Mouse (Mus musculus) megakaryocyte-erythroid progenitor cell, adult 5-6 weeks (primary cell): ENCODE measurements around the gene Gbp7. TPM values are rescaled to one million over a fixed set of nuclear protein-coding genes. Genes with fewer than 3 reads are reported as not detected.
"Not testable (repeated sequence)": the region's sequence is repeated elsewhere in the genome, so short reads cannot be mapped to it uniquely, and the experiment has no call there.

Source experiments
- ATAC-seq: replicated peaks from 2 replicates; pipeline ENCODE4 v1.8.0; 2016; ENCODE audit warnings: mild to moderate bottlenecking, inconsistent platforms; ENCODE audit not compliant: severe bottlenecking, poor library complexity, low FRiP score, low TSS enrichment
- total RNA-seq, 2 experiments: library from RNA; stranded (forward) in 1 of 2; stranded (reverse) in 1 of 2; fragments of 200-1000, 215-1000 nt in 1 of 2; fragments of >200 nt in 1 of 2; fragmentation: Nextera tagmentation in 1 of 2; gene quantifications; 2 replicates each; pipeline ENCODE4 v1.2.3; 2014 to 2017

The Gbp7 gene
- total RNA-seq, 2 experiments from 2014 or later = 16.7 to 30.8 TPM

GRCm38 (mm10) chr3:142559632-142560228 is 29.6 kb downstream of the Gbp7 start, which contains the start of gene Gbp3:
TSS of gene Gbp3 (plus strand) at chr3:142560026.
- ATAC-seq = no peak

- peak; percentile 98 for ATAC-seq
Observed at GRCm38 (mm10) chr3:142560296-142560948, 30.3 kb downstream of the Gbp7 start.

DNA sequence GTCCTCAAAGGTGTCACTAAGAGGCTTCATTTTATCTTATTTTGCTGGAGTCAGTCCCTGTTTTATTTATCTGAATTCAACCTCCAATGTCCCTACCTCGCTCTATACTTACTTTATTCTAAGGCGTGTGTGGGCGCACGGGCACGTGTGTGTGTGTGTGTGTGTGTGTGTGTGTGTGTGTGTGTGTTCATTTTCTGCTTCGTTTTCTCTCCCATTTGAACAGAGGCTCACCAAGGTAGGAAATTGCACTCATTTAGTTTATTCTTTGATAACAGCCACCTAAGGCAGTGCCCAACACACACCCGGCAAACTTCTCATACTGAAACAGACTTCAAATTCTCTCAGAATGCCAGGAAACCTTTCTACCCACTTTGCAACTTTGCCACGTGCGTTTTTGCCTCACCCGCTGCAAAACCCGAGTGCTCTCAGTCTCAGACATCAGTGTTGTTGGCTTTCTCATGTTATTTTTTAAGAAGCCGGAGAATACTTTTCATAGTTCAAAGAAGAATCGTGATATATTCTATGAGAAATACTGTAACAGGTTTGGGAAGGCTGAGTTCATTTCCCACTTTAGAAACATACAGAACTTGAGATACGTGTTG is 31.0 kb downstream of the Gbp7 start:
- no peak; the same call in 1 of the 2 replicates for ATAC-seq

GRCm38 (mm10) chr3:142561666-142562065 is 31.5 kb downstream of the Gbp7 start:
- no peak for ATAC-seq

DNA sequence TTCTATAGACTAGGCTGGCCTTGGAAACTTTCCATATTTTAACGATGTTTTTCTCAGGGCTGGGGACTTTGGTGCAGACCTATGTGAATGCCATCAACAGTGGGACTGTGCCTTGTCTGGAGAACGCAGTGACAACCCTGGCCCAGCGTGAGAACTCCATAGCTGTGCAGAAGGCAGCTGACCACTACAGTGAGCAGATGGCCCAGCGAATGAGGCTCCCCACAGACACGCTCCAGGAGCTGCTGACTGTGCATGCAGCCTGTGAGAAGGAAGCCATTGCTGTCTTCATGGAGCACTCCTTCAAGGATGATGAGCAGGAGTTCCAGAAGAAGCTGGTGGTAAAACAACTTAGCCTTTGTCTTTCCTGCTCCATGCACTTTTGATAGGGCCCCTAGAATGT is 37.3 kb downstream of the Gbp7 start:
- ATAC-seq = not testable (repeated sequence)

- no peak for ATAC-seq
Observed at GRCm38 (mm10) chr3:142570738-142571137, 40.6 kb downstream of the Gbp7 start.

GRCm38 (mm10) chr3:142577108-142577507 is 47.0 kb downstream of the Gbp7 start:
- no peak for ATAC-seq

DNA sequence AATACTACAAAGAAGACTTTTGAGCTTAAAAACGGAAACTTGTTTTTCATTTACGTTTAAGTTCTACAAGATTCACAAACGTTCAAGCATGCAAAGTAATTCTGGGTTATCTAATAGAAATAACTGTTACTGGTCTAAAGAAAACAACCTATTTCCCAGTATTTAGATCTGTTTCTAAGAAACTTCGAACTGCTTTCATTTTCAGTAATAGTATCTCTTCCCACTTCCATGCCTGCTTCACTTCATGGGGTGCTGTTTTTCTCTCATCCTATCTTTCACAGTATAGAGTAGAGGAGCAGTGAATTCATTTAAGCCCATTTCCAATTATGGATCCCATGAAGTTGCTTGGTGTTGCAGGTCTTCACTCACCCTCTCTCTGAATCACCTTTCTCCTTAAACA is 48.2 kb downstream of the Gbp7 start:
- no peak for ATAC-seq

DNA sequence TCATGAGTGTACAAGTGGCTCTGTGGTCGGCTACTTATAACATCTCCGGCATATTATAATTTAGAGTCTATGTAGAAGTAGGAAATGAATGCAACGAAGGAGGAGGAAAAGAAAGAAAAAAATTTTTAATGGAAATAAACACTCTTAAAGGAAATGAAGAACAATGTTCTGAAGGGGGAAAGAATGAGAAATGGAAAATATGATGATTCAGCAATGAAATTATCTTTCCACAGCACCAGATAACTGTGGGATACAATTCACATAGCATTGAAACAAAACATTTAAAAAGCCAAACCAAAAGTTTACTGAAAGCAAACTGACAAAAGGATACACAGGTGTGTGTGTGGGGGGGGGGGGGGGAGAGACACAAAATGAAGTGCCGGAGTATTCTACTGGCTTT is 52.9 kb downstream of the Gbp7 start:
- no peak for ATAC-seq

DNA sequence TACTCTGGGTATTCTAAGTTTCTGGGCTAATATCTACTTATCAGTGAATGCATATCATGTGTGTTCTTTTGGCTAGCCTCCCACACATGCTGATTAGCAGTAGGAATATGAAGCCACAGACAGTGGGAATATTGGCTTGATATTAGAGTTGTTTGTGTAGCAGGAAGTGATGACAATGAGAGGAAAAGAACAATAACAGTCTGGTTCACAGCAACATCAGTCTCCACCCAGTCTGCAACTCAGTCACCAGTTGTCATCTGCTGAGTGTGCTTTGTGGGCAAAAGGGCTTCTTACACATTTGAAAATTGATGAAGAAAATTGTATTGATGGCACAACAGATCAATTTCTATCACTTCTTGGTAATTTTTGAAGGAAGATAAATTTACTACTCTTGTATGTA is 57.2 kb downstream of the Gbp7 start:
- no peak for ATAC-seq

DNA sequence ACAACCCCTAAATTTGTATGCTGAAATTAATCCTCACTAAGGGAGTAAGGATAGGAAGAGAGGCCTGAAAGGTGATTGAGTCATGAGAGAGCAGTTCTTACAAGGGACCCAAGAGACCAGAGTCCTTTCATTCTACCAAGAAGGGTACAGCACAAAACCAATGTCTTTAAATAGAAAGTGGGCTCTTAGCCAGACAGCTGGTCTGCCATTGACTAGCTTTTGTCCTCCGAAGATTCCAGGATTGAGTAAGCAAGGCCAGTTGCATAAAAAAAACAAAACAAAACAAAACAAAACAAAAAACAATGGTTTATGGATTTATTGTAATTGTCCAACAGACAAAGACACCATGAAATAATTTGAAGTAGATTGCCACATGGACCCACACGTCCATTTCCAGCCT is 58.7 kb downstream of the Gbp7 start:
- ATAC-seq = no peak

GRCm38 (mm10) chr3:142590431-142591067 is 60.4 kb downstream of the Gbp7 start:
- no peak for ATAC-seq

GRCm38 (mm10) chr3:142594547-142594946 is 64.4 kb downstream of the Gbp7 start, which contains the start of gene Gbp2b:
TSS of gene Gbp2b (plus strand) at chr3:142594847.
- no peak for ATAC-seq

GRCm38 (mm10) chr3:142597923-142598322 is 67.8 kb downstream of the Gbp7 start:
- ATAC-seq = no peak

Other genes starting within 250 kb of the Gbp7 start
- gene Pdlim5, start 134.6 kb upstream of the Gbp7 start, total RNA-seq (2014; fragmentation: Nextera tagmentation) = 20.0 and 24.0 TPM in 2 replicates
- gene Pdlim5, start 134.6 kb upstream of the Gbp7 start, total RNA-seq (2017) = 13.2 and 17.9 TPM in 2 replicates
- 5.1 TPM in 1 of 2 replicates, not detected in the other for gene Gbp5, start 36.4 kb upstream of the Gbp7 start, total RNA-seq (2014; fragmentation: Nextera tagmentation)
- 1.4 and 3.3 TPM in 2 replicates for gene Gbp5, start 36.4 kb upstream of the Gbp7 start, total RNA-seq (2017)
- gene Gbp3, start 29.7 kb downstream of the Gbp7 start, total RNA-seq (2014; fragmentation: Nextera tagmentation) = 1.5 and 4.9 TPM in 2 replicates
- 4.4 and 9.1 TPM in 2 replicates for gene Gbp3, start 29.7 kb downstream of the Gbp7 start, total RNA-seq (2017)
- gene Gbp2b, start 64.5 kb downstream of the Gbp7 start, total RNA-seq (2014; fragmentation: Nextera tagmentation) = not detected in 2 replicates
- not detected in 2 replicates for gene Gbp2b, start 64.5 kb downstream of the Gbp7 start, total RNA-seq (2017)
- 2.4 and 2.6 TPM in 2 replicates for gene Gbp2, start 90.3 kb downstream of the Gbp7 start, total RNA-seq (2014; fragmentation: Nextera tagmentation)
- gene Gbp2, start 90.3 kb downstream of the Gbp7 start, total RNA-seq (2017) = 9.7 and 11.4 TPM in 2 replicates
- 6.1 and 13.5 TPM in 2 replicates for gene Kyat3, start 170.7 kb downstream of the Gbp7 start, total RNA-seq (2014; fragmentation: Nextera tagmentation)
- 11.6 and 15.1 TPM in 2 replicates for gene Kyat3, start 170.7 kb downstream of the Gbp7 start, total RNA-seq (2017)
- gene Gtf2b, start 234.7 kb downstream of the Gbp7 start, total RNA-seq (2014; fragmentation: Nextera tagmentation) = 48.9 and 53.6 TPM in 2 replicates
- gene Gtf2b, start 234.7 kb downstream of the Gbp7 start, total RNA-seq (2017) = 130 and 150 TPM in 2 replicates